Mouse (Mus musculus): ENCODE results near the gene Scn9a. TPM values are rescaled to one million over a fixed set of nuclear protein-coding genes. Genes with fewer than 3 reads are reported as not detected.

Scn9a gene
- total and polyA plus RNA-seq, 3 experiments = not detected

- TF ChIP-seq MAFK (IDR thresholded peaks at IDR 0.05; ENCODE audit: borderline replicate concordance, low read depth, low read length) (no peak), POLR2AphosphoS2 (IDR thresholded peaks at IDR 0.05; ENCODE audit: low read length) (no peak), ZMIZ1 (IDR thresholded peaks at IDR 0.05; ENCODE audit: low read depth, low read length) (no peak)
Observed at GRCm38 (mm10) chr2:66439764-66440471, 194.8 kb downstream of the Scn9a start (continued).

GRCm38 (mm10) chr2:66436286-66436685, 198.5 kb downstream of the Scn9a start:
- Histone ChIP-seq H3K9ac (ENCODE audit: control insufficient read depth, low read depth, low read length, poor library complexity, severe bottlenecking) (no peak overlapping the region), H3K9me3 (replicated peaks; ENCODE audit: insufficient read depth, low read length) (no peaks in the 10 kb centered on the region), H3K4me3 (ENCODE audit: control insufficient read depth in 1 of 2, insufficient read depth in 1 of 2, low read depth in 2 of 2, low read length in 2 of 2) (no peak overlapping the region), H3K36me3 (ENCODE audit: control insufficient read depth in 1 of 2, insufficient read depth in 2 of 2, low read length in 2 of 2) (no peaks in the 10 kb centered on the region), H3K27me3 (ENCODE audit: control insufficient read depth in 1 of 2, insufficient read depth in 2 of 2, low read length in 2 of 2) (no peaks in the 10 kb centered on the region), H3K79me2 (ENCODE audit: control insufficient read depth, insufficient read depth, low read length, poor library complexity) (no peaks in the 10 kb centered on the region), H3K27ac (ENCODE audit: control insufficient read depth, low read depth, low read length) (no peak overlapping the region), H3K4me1 (ENCODE audit: control insufficient read depth in 1 of 2, insufficient read depth in 2 of 2, low read length in 2 of 2) (no peaks in the 10 kb centered on the region)
- TF ChIP-seq RAD21 (IDR thresholded peaks at IDR 0.05; ENCODE audit: low read depth, low read length) = no peak
- TF ChIP-seq UBTF (IDR thresholded peaks at IDR 0.05; ENCODE audit: borderline replicate concordance, insufficient read depth, low read depth, low read length) = no peak
- no peak for TF ChIP-seq CHD2 (IDR thresholded peaks at IDR 0.05; ENCODE audit: low read length)
- no peak for TF ChIP-seq POLR2AphosphoS2 (IDR thresholded peaks at IDR 0.05; ENCODE audit: low read length)
- no peak for TF ChIP-seq MXI1 (IDR thresholded peaks at IDR 0.05; ENCODE audit: low read depth, low read length)
- no peak for TF ChIP-seq MYC (IDR thresholded peaks at IDR 0.05; ENCODE audit: low read depth, low read length)
- TF ChIP-seq EP300 (IDR thresholded peaks at IDR 0.05; ENCODE audit: low read depth in 1 of 2, low read length in 2 of 2) = no peak
- TF ChIP-seq E2F4 (IDR thresholded peaks at IDR 0.05; ENCODE audit: borderline replicate concordance, low read depth, low read length) = no peak
- no peak for TF ChIP-seq TCF12 (IDR thresholded peaks at IDR 0.05; ENCODE audit: low read depth, low read length)
- DNase-seq (ENCODE audit: low read depth, low spot score) = no peak

Other genes with a start within 250 kb of the Scn9a start
- not detected in 2 replicates for gene Scn1a, start 194.1 kb downstream of the Scn9a start, total RNA-seq (2012; rRNA removed)
- not detected for gene Scn1a, start 194.1 kb downstream of the Scn9a start, polyA plus RNA-seq (2012; ENCODE audit: insufficient read depth in 1 of 2, insufficient read length in 2 of 2, low read depth in 1 of 2, low replicate concordance in 2 of 2, missing spikeins in 1 of 2)
- gene Scn7a, start 150.0 kb upstream of the Scn9a start, total RNA-seq (2012; rRNA removed) = not detected in 2 replicates
- not detected for gene Scn7a, start 150.0 kb upstream of the Scn9a start, polyA plus RNA-seq (2012; ENCODE audit: insufficient read depth in 1 of 2, insufficient read length in 2 of 2, low read depth in 1 of 2, low replicate concordance in 2 of 2, missing spikeins in 1 of 2)